Mouse (Mus musculus) limb, embryonic 15.5 days (tissue): ENCODE measurements around the gene Prr15l. TPM values are rescaled to one million over a fixed set of nuclear protein-coding genes. Genes with fewer than 3 reads are reported as not detected.

Experiments
- ATAC-seq: fragments of 200-750 bp; cut with Nextera tagmentation; 2 replicates; pipeline ENCODE4 v1.8.0; 2017; ENCODE audit warnings: low read depth, moderate TSS enrichment; ENCODE audit not compliant: insufficient number of reproducible peaks, low FRiP score, low TSS enrichment
- H3K27ac ChIP-seq: fragments of 300-500 bp; sonication (generic); 2 replicates; pipeline ENCODE4 v1.5.1; 2015; ENCODE audit warnings: moderate library complexity, mild to moderate bottlenecking, inconsistent platforms
- H3K27me3 ChIP-seq: fragments of 300-500 bp; sonication (generic); 2 replicates; pipeline ENCODE4 v1.6.1; 2015; ENCODE audit warnings: inconsistent platforms
- H3K36me3 ChIP-seq: fragments of 300-500 bp; sonication (generic); 2 replicates; pipeline ENCODE4 v1.6.1; 2015; ENCODE audit warnings: inconsistent platforms
- H3K4me1 ChIP-seq: fragments of 300-500 bp; sonication (generic); 2 replicates; pipeline ENCODE4 v1.6.1; 2015; ENCODE audit warnings: inconsistent platforms
- H3K4me2 ChIP-seq: fragments of 300-500 bp; sonication (generic); 2 replicates; pipeline ENCODE4 v1.6.1; 2015; ENCODE audit warnings: mild to moderate bottlenecking, inconsistent platforms
- H3K4me3 ChIP-seq: fragments of 300-500 bp; sonication (generic); 2 replicates; pipeline ENCODE4 v1.5.1; 2015; ENCODE audit warnings: mild to moderate bottlenecking, inconsistent platforms
- H3K9ac ChIP-seq: fragments of 300-500 bp; sonication (generic); 2 replicates; pipeline ENCODE4 v1.6.1; 2015; ENCODE audit warnings: inconsistent platforms
- H3K9me3 ChIP-seq: fragments of 300-500 bp; sonication (generic); 2 replicates; pipeline ENCODE4 v1.6.1; 2016; ENCODE audit warnings: inconsistent platforms
- WGBS: fragments of 180-500 bp; shearing (Covaris S2); methylation state at CpG from one replicate; pipeline ENCODE4 v1.1.7; 2015; 5-methylcytosine and 5-hydroxymethylcytosine counted together
- polyA plus RNA-seq: library from polyadenylated mRNA; unstranded; fragments of >200 nt; fragmentation: Nextera tagmentation; extraction: Ambion mirVana; gene quantifications from 2 replicates; pipeline ENCODE4 v1.2.1, GENCODE M21; 2015

Gene Prr15l
- polyA plus RNA-seq = 3.4 and 3.6 TPM in 2 replicates

- H3K4me2 ChIP-seq = peak within 1 kb of the TSS; percentile 21; the same call in 1 of the 2 replicates
- H3K27ac ChIP-seq = peak within 1 kb of the TSS; percentile 24; the same call in 1 of the 2 replicates
- ATAC-seq = no peak
- 61% methylated on average over 2 of the region's 2 CpGs for whole genome bisulfite sequencing
- peaks cover 34% of the 10 kb centered on the region for H3K27me3 ChIP-seq
- no peak within 1 kb of the TSS for H3K9ac ChIP-seq
- H3K36me3 ChIP-seq = no peaks in the 10 kb centered on the region
- H3K4me3 ChIP-seq = no peak within 1 kb of the TSS
- no peaks in the 10 kb centered on the region for H3K9me3 ChIP-seq
- H3K4me1 ChIP-seq = peaks cover 18% of the 10 kb centered on the region
These were observed at the start of gene Prr15l for GRCm38 (mm10) chr11:96928088-96928487. Gene Prr15l (plus strand): TSS chr11:96928104.

GRCm38 (mm10) chr11:96878715-96879114 lies 49.2 kb upstream of the Prr15l start:
- no peaks in the 10 kb centered on the region for H3K9me3 ChIP-seq
- 69% methylated on average over 3 of the region's 3 CpGs for WGBS
- H3K36me3 ChIP-seq = no peaks in the 10 kb centered on the region
- no peak overlapping the region for H3K27ac ChIP-seq
- H3K9ac ChIP-seq = no peak overlapping the region
- H3K4me3 ChIP-seq = no peak overlapping the region
- H3K4me2 ChIP-seq = no peak overlapping the region
- peaks cover 17% of the 10 kb centered on the region for H3K27me3 ChIP-seq
- ATAC-seq = no peak
- peaks cover 18% of the 10 kb centered on the region for H3K4me1 ChIP-seq

- H3K4me3 ChIP-seq = no peak overlapping the region
- no peak overlapping the region for H3K9ac ChIP-seq
- H3K27ac ChIP-seq = no peak overlapping the region
- H3K4me2 ChIP-seq = no peak overlapping the region
- peaks cover 17% of the 10 kb centered on the region for H3K27me3 ChIP-seq
- no peaks in the 10 kb centered on the region for H3K36me3 ChIP-seq
- WGBS = 52% methylated on average over 7 of the region's 7 CpGs
- no peaks in the 10 kb centered on the region for H3K9me3 ChIP-seq
- peaks cover 15% of the 10 kb centered on the region for H3K4me1 ChIP-seq
- no peak for ATAC-seq
These were observed 48.5 kb upstream of the Prr15l start for GRCm38 (mm10) chr11:96879359-96879758.

GRCm38 (mm10) chr11:96880296-96880695 lies 47.6 kb upstream of the Prr15l start:
- ATAC-seq = no peak
- WGBS = 87% methylated on average over 9 of the region's 9 CpGs
- H3K36me3 ChIP-seq = no peaks in the 10 kb centered on the region

GRCm38 (mm10) chr11:96885901-96886340 lies 42.0 kb upstream of the Prr15l start:
- H3K4me3 ChIP-seq = no peak overlapping the region
- H3K27ac ChIP-seq = no peak overlapping the region
- H3K4me2 ChIP-seq = no peak overlapping the region
- WGBS = 27% methylated on average over 5 of the region's 5 CpGs
- H3K9ac ChIP-seq = no peak overlapping the region
- no peaks in the 10 kb centered on the region for H3K9me3 ChIP-seq
- no peaks in the 10 kb centered on the region for H3K36me3 ChIP-seq
- H3K27me3 ChIP-seq = no peaks in the 10 kb centered on the region
- ATAC-seq = no peak
- H3K4me1 ChIP-seq = no peaks in the 10 kb centered on the region

More at GRCm38 (mm10) chr11:96880296-96880695, 47.6 kb upstream of the Prr15l start:
- H3K4me2 ChIP-seq = no peak overlapping the region
- peaks cover 15% of the 10 kb centered on the region for H3K4me1 ChIP-seq
- no peaks in the 10 kb centered on the region for H3K9me3 ChIP-seq
- no peak overlapping the region for H3K4me3 ChIP-seq
- no peak overlapping the region for H3K9ac ChIP-seq
- peaks cover 17% of the 10 kb centered on the region for H3K27me3 ChIP-seq
- H3K27ac ChIP-seq = no peak overlapping the region

GRCm38 (mm10) chr11:96886942-96887546 lies 40.9 kb upstream of the Prr15l start:
- no peak for ATAC-seq
- Histone ChIP-seq H3K4me2 (no peak overlapping the region), H3K9me3 (no peaks in the 10 kb centered on the region), H3K36me3 (no peaks in the 10 kb centered on the region), H3K27me3 (no peaks in the 10 kb centered on the region), H3K4me1 (no peaks in the 10 kb centered on the region), H3K9ac (no peak overlapping the region), H3K4me3 (no peak overlapping the region), H3K27ac (no peak overlapping the region)
- WGBS = 84% methylated on average over 8 of the region's 8 CpGs

GRCm38 (mm10) chr11:96891784-96892527 lies 35.9 kb upstream of the Prr15l start:
- no peak for ATAC-seq
- no peak overlapping the region for H3K4me3 ChIP-seq
- no peaks in the 10 kb centered on the region for H3K27me3 ChIP-seq
- no peak overlapping the region for H3K4me2 ChIP-seq
- no peak overlapping the region for H3K27ac ChIP-seq
- H3K9me3 ChIP-seq = no peaks in the 10 kb centered on the region
- WGBS = 33% methylated on average over 14 of the region's 14 CpGs
- H3K9ac ChIP-seq = no peak overlapping the region
- H3K4me1 ChIP-seq = no peaks in the 10 kb centered on the region
- no peaks in the 10 kb centered on the region for H3K36me3 ChIP-seq

GRCm38 (mm10) chr11:96893203-96893842 lies 34.6 kb upstream of the Prr15l start:
- Histone ChIP-seq H3K4me3 (no peak overlapping the region), H3K9me3 (no peaks in the 10 kb centered on the region)

GRCm38 (mm10) chr11:96895886-96896285 lies 32.0 kb upstream of the Prr15l start:
- no peak overlapping the region for H3K4me3 ChIP-seq
- ATAC-seq = no peak
- 75% methylated on average over 4 of the region's 4 CpGs for WGBS

More at GRCm38 (mm10) chr11:96893203-96893842, 34.6 kb upstream of the Prr15l start:
- H3K9ac ChIP-seq = no peak overlapping the region
- 68% methylated on average over 11 of the region's 11 CpGs for WGBS
- H3K36me3 ChIP-seq = no peaks in the 10 kb centered on the region
- H3K4me1 ChIP-seq = no peaks in the 10 kb centered on the region
- no peaks in the 10 kb centered on the region for H3K27me3 ChIP-seq
- ATAC-seq = no peak
- no peak overlapping the region for H3K4me2 ChIP-seq
- H3K27ac ChIP-seq = no peak overlapping the region

GRCm38 (mm10) chr11:96899449-96900306 lies 28.2 kb upstream of the Prr15l start:
- no peak overlapping the region for H3K9ac ChIP-seq
- H3K36me3 ChIP-seq = no peaks in the 10 kb centered on the region
- 42% methylated on average over 13 of the region's 13 CpGs for WGBS
- no peak overlapping the region for H3K4me2 ChIP-seq
- H3K27ac ChIP-seq = no peak overlapping the region
- H3K27me3 ChIP-seq = 0 out of 2 replicates have a peak, but pooled peaks cover 4% of the 10 kb centered on the region
- H3K9me3 ChIP-seq = no peaks in the 10 kb centered on the region
- H3K4me3 ChIP-seq = no peak overlapping the region
- H3K4me1 ChIP-seq = peaks cover 12% of the 10 kb centered on the region
- no peak for ATAC-seq

More at GRCm38 (mm10) chr11:96895886-96896285, 32.0 kb upstream of the Prr15l start:
- 0 out of 2 replicates have a peak overlapping the region, but pooled peaks have one; percentile 1 for H3K9ac ChIP-seq
- H3K27me3 ChIP-seq = no peaks in the 10 kb centered on the region
- H3K4me1 ChIP-seq = peaks cover 4% of the 10 kb centered on the region; the same call in 1 of the 2 replicates
- no peak overlapping the region for H3K4me2 ChIP-seq
- H3K27ac ChIP-seq = no peak overlapping the region
- no peaks in the 10 kb centered on the region for H3K36me3 ChIP-seq
- H3K9me3 ChIP-seq = no peaks in the 10 kb centered on the region

- no peaks in the 10 kb centered on the region for H3K9me3 ChIP-seq
- no peak for ATAC-seq
- 53% methylated on average over 9 of the region's 9 CpGs for WGBS
- H3K4me2 ChIP-seq = no peak overlapping the region
- H3K27me3 ChIP-seq = 0 out of 2 replicates have a peak, but pooled peaks cover 4% of the 10 kb centered on the region
- no peak overlapping the region for H3K4me3 ChIP-seq
- H3K9ac ChIP-seq = no peak overlapping the region
- H3K27ac ChIP-seq = no peak overlapping the region
- H3K36me3 ChIP-seq = 0 out of 2 replicates have a peak, but pooled peaks cover 3% of the 10 kb centered on the region
- H3K4me1 ChIP-seq = peaks cover 12% of the 10 kb centered on the region
These were observed 26.6 kb upstream of the Prr15l start for GRCm38 (mm10) chr11:96901332-96901731.
